Mouse (Mus musculus) brain, embryonic 14.5 days (tissue): ENCODE measurements around the gene Otog.

Experiments used
- CTCF ChIP-seq: fragments of 200-500 bp; IDR thresholded peaks from 2 replicates; pipeline ENCODE4 v1.5.1; 2012; ENCODE audit warnings: inconsistent platforms, mild to moderate bottlenecking, moderate library complexity, borderline replicate concordance; ENCODE audit not compliant: insufficient read depth, insufficient read length; ENCODE audit errors: extremely low read depth
- POLR2A ChIP-seq: fragments of 200-500 bp; IDR thresholded peaks from 2 replicates; pipeline ENCODE4 v1.6.1; 2012; ENCODE audit warnings: mild to moderate bottlenecking, inconsistent platforms, borderline replicate concordance; ENCODE audit not compliant: poor library complexity, insufficient read depth, insufficient read length, severe bottlenecking; ENCODE audit errors: extremely low read depth

GRCm38 (mm10) chr7:46204775-46205174 is 36.0 kb upstream of the Otog start:
- TF ChIP-seq CTCF (no peak), POLR2A (no peak)
